Mouse (Mus musculus) thymus, postnatal 14 days (tissue): ENCODE measurements around the gene Sh3bgrl3.

Experiments
- DNase-seq: peaks from one replicate; pipeline ENCODE4 v3.0.0; 2021

The Sh3bgrl3 gene

DNA sequence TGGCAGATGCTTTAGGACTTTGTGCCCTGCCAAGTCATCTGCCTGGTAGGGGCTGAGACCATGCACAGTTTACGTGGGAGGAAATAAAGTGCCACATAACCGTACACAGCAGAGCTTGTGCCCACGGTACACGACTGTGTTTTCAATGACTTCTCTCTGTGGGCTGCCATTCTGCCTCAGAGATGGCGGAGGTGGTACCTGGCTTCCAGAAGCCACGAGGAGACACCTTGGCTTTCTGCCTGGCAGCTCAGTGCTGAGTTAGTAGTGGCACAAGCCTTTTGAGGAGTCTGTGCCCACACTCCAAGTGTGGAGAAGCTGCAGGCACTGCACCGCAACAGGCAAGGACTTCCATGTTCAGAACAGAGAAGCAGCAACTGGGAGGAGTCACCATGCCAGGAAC, 20.9 kb downstream of the Sh3bgrl3 start:
- DNase-seq, result no peak

DNA sequence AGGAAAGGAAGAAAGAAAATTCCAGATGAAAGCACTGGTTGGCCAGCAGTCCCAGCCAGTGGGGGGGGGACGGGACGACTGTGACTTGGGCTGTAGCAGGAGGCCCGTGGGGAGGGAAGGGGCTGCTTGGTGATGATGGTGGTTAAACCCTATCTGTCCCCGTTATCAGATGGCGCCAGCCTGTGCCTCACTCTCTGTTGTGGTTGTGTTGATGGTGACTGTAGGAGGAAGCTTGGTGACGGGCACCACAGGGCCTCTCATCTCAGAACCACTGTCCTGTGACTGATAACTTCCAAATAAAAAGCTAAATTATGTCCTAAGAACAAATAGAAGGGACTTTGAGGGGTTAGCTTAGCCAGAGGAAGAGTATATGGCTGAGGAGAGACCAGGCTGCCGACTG, 22.5 kb downstream of the Sh3bgrl3 start:
- DNase-seq, result no peak

GRCm38 (mm10) chr4:134102742-134103119, 25.9 kb downstream of the Sh3bgrl3 start:
- DNase-seq, result no peak

DNA sequence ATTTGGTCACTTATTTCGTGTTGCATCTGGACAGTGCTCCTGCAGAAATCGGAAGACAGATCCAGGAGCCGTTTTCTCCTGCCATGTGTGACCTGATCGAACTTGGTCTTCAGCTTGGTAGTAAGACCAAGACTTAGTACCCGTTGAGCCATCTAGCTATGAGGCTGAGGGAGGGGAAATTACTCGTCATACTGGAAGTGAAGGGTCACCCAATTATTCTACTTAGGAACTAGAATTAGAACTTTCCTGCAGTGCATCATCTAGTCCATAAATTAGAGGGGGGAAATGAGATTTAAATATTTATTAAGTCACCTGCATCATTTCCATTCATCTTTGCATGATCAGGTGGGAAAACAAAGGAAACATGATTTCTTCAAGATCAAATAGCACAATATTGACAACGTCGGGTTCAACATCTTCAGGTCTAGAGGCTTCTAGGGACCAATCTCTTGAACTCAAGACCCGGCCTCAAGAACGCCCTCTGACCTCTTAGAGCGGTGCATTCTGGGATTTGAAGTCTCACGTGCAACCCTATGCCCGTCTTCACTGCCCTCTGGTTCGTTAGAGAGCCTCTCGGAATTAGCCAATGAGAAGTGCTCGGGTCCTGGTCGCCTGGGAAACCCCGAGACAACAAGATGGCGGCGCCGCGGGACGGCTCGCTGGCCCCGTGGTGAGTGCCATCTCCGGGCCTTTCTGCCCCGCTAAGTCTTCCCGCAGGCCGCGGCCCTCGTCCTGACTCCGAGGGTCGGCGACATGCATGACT, 26.4 kb downstream of the Sh3bgrl3 start, which contains the start of gene Ubxn11:
Gene Ubxn11 (plus strand): TSS at position 592 of the 763 bp plus-strand sequence.
- peak; percentile 88 for DNase-seq

- DNase-seq, result no peak
Measured at GRCm38 (mm10) chr4:134100245-134100644, 28.3 kb downstream of the Sh3bgrl3 start.

DNA sequence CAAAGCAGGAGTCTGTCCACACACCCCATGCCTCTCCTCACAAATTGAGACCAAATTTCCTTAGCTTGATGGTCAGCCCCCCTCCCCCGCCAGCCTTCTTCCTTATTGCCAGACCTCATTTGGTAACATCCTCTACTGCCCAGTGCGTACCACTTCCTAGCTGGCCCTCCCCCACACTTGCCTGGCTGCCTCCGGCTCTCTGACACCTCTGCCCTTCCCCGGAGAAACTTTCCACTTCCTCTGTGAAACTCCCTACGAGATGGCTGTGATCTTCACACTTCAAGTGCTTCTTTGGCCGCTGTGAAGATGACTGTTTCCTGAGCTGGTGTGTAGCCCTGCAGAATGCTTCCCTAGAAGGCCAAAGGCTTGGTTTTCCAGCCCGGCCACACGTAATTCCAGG, 30.0 kb downstream of the Sh3bgrl3 start:
- DNase-seq, result peak; percentile 91

GRCm38 (mm10) chr4:134097015-134097608, 31.5 kb downstream of the Sh3bgrl3 start:
- DNase-seq, result peak; percentile 58

DNA sequence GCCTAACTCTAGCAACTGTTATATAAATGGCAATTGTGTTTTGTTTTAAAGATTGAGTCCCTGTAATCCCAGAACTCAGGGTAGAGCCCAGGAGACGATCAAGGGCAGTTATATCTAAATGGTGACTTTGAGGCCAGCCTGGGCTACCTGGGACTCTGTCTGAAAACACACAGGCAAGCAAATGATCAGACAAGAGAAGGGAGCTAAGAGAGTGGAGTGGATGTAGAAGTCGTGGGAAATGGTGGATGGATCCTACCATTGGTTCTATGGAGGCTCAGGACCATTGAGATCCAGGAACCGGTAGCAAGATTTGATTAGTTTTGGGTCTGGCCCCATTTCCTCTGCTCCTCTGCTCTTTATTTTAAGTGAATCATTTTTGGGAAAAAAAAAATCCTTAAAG, 32.5 kb downstream of the Sh3bgrl3 start:
- no peak for DNase-seq

GRCm38 (mm10) chr4:134094923-134095547, 33.6 kb downstream of the Sh3bgrl3 start, which contains the start of gene Cd52:
Gene Cd52 (minus strand): TSS chr4:134095082.
- peak; percentile 89 for DNase-seq

GRCm38 (mm10) chr4:134094004-134094564, 34.5 kb downstream of the Sh3bgrl3 start:
- DNase-seq, result no peak

DNA sequence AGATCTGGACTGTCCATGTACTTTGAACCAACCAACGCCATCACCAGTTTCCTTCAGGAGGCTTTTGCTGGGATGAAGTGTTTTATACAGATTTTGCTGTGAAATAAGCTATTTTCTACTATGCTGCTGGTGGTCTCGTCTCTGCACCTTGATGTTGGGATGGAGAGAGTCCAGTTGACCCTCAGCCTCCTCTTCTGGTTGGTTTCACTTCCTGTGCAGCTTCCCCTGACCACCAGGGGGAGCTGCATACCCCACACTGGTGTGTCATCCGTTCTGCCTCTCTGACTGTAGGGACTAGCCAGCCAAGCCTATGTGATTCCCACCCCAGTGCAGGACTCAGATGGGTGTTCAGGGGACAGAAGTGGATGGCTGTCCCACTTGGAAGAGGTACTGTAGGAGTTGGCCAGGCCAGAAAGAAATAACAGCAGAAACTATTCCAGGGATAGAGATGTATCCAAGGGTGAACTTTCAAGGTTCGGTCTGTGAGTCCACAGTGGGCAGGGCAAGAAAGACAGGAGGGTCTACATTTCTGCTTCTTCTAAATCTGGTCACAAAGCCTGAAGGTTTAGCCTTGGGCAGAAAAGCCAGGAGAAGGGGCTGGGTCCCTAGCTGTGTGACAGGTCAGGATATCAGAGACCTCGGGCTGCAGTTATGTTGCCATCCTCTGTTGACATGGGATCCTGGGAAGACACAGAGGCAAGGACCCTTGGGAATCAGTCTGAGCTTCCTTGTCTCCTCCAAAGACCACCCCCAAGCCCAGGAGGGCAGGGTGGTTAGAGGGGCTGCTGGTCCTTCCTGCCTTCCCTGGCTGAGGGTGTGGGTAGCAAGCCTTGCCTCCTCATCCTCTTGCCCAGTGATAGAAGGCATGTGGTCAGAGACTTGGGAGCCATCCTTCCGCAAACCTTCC, 36.0 kb downstream of the Sh3bgrl3 start:
- peak; percentile 87 for DNase-seq

DNA sequence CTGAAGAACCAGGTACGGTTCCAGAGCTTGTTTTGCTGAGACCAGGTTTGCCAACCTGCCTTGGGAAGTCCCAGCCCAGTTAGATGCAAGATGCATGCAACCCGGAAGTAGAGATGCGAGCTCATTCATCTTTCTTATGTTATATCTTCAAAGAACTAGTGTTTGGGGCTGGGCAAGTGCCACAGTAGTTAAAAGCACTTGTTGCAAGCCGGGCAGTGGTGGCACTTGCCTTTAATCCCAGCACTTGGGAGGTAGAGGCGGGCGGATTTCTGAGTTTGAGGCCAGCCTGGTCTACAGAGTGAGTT, 37.4 kb downstream of the Sh3bgrl3 start:
- no peak for DNase-seq

DNA sequence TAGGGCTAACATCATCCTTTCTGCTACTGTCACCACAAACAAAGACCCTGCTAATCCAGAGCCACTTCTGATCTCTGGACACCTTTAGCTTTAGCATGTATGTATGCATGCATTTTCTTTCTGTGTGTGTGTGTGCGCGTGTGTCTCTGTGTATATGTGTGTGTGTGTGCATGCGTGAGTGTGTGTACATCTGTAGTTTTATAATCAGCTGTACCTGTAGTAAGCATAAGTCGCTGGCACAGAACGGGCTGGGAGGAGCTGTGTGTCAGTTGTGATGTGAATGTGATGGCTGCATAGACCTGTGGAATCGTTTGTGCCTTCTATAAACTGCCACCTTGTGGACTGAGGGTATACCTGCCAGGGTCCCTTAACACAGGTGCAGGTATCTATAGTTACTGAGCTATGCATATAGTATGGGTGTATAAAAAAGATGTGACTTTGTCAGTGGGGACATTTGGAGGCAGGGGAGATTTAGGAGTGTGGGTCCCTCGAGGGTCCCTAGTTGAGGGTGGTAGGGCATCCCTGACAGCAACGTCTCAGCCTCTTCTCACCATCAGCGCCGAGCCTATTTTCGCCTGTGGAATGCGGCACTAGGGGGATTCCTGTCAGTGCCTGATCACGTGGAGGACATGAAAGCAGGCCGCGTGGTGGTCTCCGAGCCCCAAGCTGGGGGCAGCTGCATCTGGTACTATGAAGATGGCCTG, 37.9 kb downstream of the Sh3bgrl3 start:
- no peak for DNase-seq

DNA sequence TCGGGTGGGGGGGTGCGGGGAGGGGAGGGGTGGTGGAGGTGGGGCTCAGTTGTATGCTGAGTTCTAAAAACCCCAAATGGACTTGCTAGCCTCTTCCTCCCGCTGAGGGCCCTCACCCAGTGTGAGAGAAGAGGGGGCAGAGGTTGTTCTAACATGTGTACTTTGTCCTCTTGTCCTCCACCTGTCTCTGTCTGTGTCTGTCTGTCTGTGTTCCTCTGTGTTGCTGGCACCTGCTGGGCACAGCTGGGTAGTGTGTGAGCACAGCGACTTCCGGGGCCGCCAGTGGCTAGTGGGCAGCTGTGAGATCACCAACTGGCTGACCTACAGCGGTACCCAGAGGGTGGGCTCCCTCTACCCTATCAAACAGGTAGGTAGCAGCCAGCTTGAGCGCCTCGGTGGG, 39.6 kb downstream of the Sh3bgrl3 start:
- DNase-seq, result no peak

DNA sequence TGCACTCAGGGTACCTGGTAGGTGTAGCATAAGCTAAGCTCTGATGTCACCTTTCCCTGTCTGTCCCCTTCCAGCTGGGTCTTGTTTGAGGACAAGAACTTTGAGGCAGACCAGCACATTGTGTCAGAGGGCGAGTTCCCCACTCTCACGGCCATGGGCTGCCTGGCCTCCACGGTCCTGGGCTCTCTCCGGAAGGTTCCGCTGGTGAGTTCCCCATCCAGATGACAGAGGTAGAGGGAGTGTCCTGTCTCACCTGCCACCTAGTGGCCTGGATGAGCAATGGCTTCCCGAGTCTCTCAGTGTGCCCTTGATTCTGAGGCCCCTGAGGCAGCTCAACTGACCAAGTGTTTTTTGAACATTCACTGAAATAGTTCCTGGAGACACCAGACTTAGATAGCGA, 41.2 kb downstream of the Sh3bgrl3 start:
- peak; percentile 66 for DNase-seq

GRCm38 (mm10) chr4:134084999-134085398, 43.6 kb downstream of the Sh3bgrl3 start:
- no peak for DNase-seq

- DNase-seq, result no peak
Measured at GRCm38 (mm10) chr4:134082460-134082859, 46.1 kb downstream of the Sh3bgrl3 start.

- peak; percentile 90 for DNase-seq
Measured at GRCm38 (mm10) chr4:134081730-134082386, 46.7 kb downstream of the Sh3bgrl3 start.

- no peak for DNase-seq
Measured at GRCm38 (mm10) chr4:134080674-134081073, 47.9 kb downstream of the Sh3bgrl3 start.

DNA sequence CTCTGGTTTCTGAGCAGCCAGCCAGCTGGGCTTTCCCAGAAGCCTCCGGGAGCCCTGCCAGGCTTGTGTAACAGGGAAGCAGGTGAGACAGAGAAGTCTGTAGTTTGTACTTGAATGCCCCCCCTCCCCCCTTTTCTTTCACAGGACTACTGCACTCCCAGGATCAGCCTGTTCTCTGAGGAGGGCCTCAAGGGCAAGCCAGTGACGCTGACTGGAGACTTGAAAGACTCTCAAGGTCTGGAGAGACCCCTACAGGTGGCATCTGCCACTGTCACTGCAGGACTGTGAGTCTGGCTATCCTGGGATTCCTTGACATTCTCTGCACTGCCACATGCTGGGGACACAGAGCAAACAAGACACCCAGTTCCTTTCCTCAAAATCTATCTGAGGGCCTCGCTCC, 49.9 kb downstream of the Sh3bgrl3 start:
- peak; percentile 76 for DNase-seq
